Mouse (Mus musculus): ENCODE results near the gene Wnk2.

DNA sequence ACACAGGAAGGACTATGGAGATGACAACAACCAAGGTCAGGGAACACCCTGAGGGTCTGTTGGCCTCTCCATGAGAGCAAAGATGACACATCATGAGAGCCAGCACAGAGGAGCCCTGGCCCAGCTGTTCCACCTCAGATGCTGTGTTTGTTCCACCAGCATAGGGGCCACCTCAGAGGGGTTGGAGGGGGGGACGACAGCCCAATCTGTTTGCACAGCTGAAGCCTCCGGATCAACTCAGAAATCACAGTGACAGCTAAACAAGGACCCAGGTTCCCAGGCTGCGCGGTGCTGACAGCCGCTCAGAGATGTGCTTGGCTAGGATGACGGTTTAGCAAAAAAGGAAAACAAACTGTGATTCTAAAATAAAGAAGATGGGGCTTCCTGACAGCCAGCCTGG is 53.1 kb downstream of the Wnk2 start:
- no peak for TF ChIP-seq CTCF (IDR thresholded peaks at IDR 0.05)
- no peak for TF ChIP-seq EP300 (IDR thresholded peaks at IDR 0.05)

All from lung, postnatal 0 days (tissue).